Mouse (Mus musculus): ENCODE data around the gene Rrp7a. TPM values are rescaled to one million over a fixed set of nuclear protein-coding genes. Genes with fewer than 3 reads are reported as not detected.

The Rrp7a gene
- polyA plus RNA-seq, 1 experiment from 2014 or later = 66.2 TPM

- Histone ChIP-seq H3K4me3 (ENCODE audit: low read length) (no peak overlapping the region), H3K9me3 (ENCODE audit: control insufficient read depth, low read length) (no peaks in the 10 kb centered on the region), H3K9ac (ENCODE audit: low read length) (no peak overlapping the region; the same call in 1 of the 2 replicates), H3K27me3 (ENCODE audit: control insufficient read depth, insufficient read depth, low read depth, low read length) (no peaks in the 10 kb centered on the region), H3K4me1 (replicated peaks; ENCODE audit: control insufficient read depth, insufficient read depth, low read length) (peaks cover 57% of the 10 kb centered on the region), H3K36me3 (ENCODE audit: control insufficient read depth, insufficient read depth, low read length) (0 out of 2 replicates have a peak, but pooled peaks cover 2% of the 10 kb centered on the region), H3K27ac (ENCODE audit: low read length) (peak overlapping the region; percentile 84), H3K4me2 (ENCODE audit: low read depth, low read length) (no peak overlapping the region)
- ATAC-seq (ENCODE audit: low read depth) = no peak
- 54% methylated on average over 3 of the region's 3 CpGs for WGBS
Observed at GRCm38 (mm10) chr15:83166642-83167041, 44.0 kb upstream of the Rrp7a start.

- Histone ChIP-seq H3K27ac (ENCODE audit: low read length) (peak overlapping the region; percentile 66), H3K9me3 (ENCODE audit: control insufficient read depth, low read length) (no peaks in the 10 kb centered on the region), H3K4me2 (ENCODE audit: low read depth, low read length) (no peak overlapping the region), H3K4me1 (replicated peaks; ENCODE audit: control insufficient read depth, insufficient read depth, low read length) (peaks cover 48% of the 10 kb centered on the region), H3K4me3 (ENCODE audit: low read length) (no peak overlapping the region), H3K9ac (ENCODE audit: low read length) (no peak overlapping the region), H3K27me3 (ENCODE audit: control insufficient read depth, insufficient read depth, low read depth, low read length) (no peaks in the 10 kb centered on the region), H3K36me3 (ENCODE audit: control insufficient read depth, insufficient read depth, low read length) (0 out of 2 replicates have a peak, but pooled peaks cover 2% of the 10 kb centered on the region)
- no peak for ATAC-seq (ENCODE audit: low read depth)
- 68% methylated on average over 13 of the region's 13 CpGs for WGBS
Observed at GRCm38 (mm10) chr15:83165526-83166315, 43.1 kb upstream of the Rrp7a start.

- Histone ChIP-seq H3K27ac (ENCODE audit: low read length) (peak overlapping the region; percentile 66), H3K4me3 (ENCODE audit: low read length) (no peak overlapping the region), H3K27me3 (ENCODE audit: control insufficient read depth, insufficient read depth, low read depth, low read length) (no peaks in the 10 kb centered on the region), H3K4me2 (ENCODE audit: low read depth, low read length) (no peak overlapping the region), H3K9ac (ENCODE audit: low read length) (no peak overlapping the region), H3K9me3 (ENCODE audit: control insufficient read depth, low read length) (no peaks in the 10 kb centered on the region), H3K4me1 (replicated peaks; ENCODE audit: control insufficient read depth, insufficient read depth, low read length) (peaks cover 41% of the 10 kb centered on the region), H3K36me3 (ENCODE audit: control insufficient read depth, insufficient read depth, low read length) (peaks cover 8% of the 10 kb centered on the region)
- 35% methylated on average over 5 of the region's 5 CpGs for WGBS
- peak; percentile 78 for ATAC-seq (ENCODE audit: low read depth)
Observed at GRCm38 (mm10) chr15:83164971-83165471, 42.4 kb upstream of the Rrp7a start.

- no peaks in the 10 kb centered on the region for H3K9me3 ChIP-seq (ENCODE audit: control insufficient read depth, low read length)
- no peak overlapping the region for H3K9ac ChIP-seq (ENCODE audit: low read length)
- no peak for ATAC-seq (ENCODE audit: low read depth)
- no peak overlapping the region for H3K27ac ChIP-seq (ENCODE audit: low read length)
- 82% methylated on average over 11 of the region's 11 CpGs for WGBS
- no peak overlapping the region for H3K4me3 ChIP-seq (ENCODE audit: low read length)
- no peak overlapping the region for H3K4me2 ChIP-seq (ENCODE audit: low read depth, low read length)
- no peaks in the 10 kb centered on the region for H3K27me3 ChIP-seq (ENCODE audit: control insufficient read depth, insufficient read depth, low read depth, low read length)
- peaks cover 27% of the 10 kb centered on the region for H3K4me1 ChIP-seq (replicated peaks; ENCODE audit: control insufficient read depth, insufficient read depth, low read length)
- H3K36me3 ChIP-seq (ENCODE audit: control insufficient read depth, insufficient read depth, low read length) = peaks cover 19% of the 10 kb centered on the region
Observed at GRCm38 (mm10) chr15:83162818-83163485, 40.4 kb upstream of the Rrp7a start.

GRCm38 (mm10) chr15:83162001-83162400, 39.4 kb upstream of the Rrp7a start:
- H3K36me3 ChIP-seq (ENCODE audit: control insufficient read depth, insufficient read depth, low read length) = peaks cover 24% of the 10 kb centered on the region

GRCm38 (mm10) chr15:83161062-83161748, 38.6 kb upstream of the Rrp7a start:
- Histone ChIP-seq H3K4me3 (ENCODE audit: low read length) (no peak overlapping the region), H3K9ac (ENCODE audit: low read length) (no peak overlapping the region)

More at GRCm38 (mm10) chr15:83162001-83162400, 39.4 kb upstream of the Rrp7a start:
- 91% methylated on average over 4 of the region's 4 CpGs for WGBS
- no peak overlapping the region for H3K4me2 ChIP-seq (ENCODE audit: low read depth, low read length)
- no peaks in the 10 kb centered on the region for H3K27me3 ChIP-seq (ENCODE audit: control insufficient read depth, insufficient read depth, low read depth, low read length)
- H3K27ac ChIP-seq (ENCODE audit: low read length) = no peak overlapping the region
- peaks cover 21% of the 10 kb centered on the region for H3K4me1 ChIP-seq (replicated peaks; ENCODE audit: control insufficient read depth, insufficient read depth, low read length)
- no peak overlapping the region for H3K9ac ChIP-seq (ENCODE audit: low read length)
- H3K9me3 ChIP-seq (ENCODE audit: control insufficient read depth, low read length) = no peaks in the 10 kb centered on the region
- no peak overlapping the region for H3K4me3 ChIP-seq (ENCODE audit: low read length)
- no peak for ATAC-seq (ENCODE audit: low read depth)

GRCm38 (mm10) chr15:83160561-83160960, 38.0 kb upstream of the Rrp7a start:
- Histone ChIP-seq H3K9me3 (ENCODE audit: control insufficient read depth, low read length) (no peaks in the 10 kb centered on the region), H3K27ac (ENCODE audit: low read length) (no peak overlapping the region), H3K4me2 (ENCODE audit: low read depth, low read length) (no peak overlapping the region), H3K4me1 (replicated peaks; ENCODE audit: control insufficient read depth, insufficient read depth, low read length) (peaks cover 7% of the 10 kb centered on the region), H3K4me3 (ENCODE audit: low read length) (no peak overlapping the region), H3K36me3 (ENCODE audit: control insufficient read depth, insufficient read depth, low read length) (peaks cover 26% of the 10 kb centered on the region), H3K27me3 (ENCODE audit: control insufficient read depth, insufficient read depth, low read depth, low read length) (no peaks in the 10 kb centered on the region), H3K9ac (ENCODE audit: low read length) (no peak overlapping the region)
- no peak for ATAC-seq (ENCODE audit: low read depth)
- WGBS = 93% methylated on average over 4 of the region's 4 CpGs

More at GRCm38 (mm10) chr15:83161062-83161748, 38.6 kb upstream of the Rrp7a start:
- Histone ChIP-seq H3K9me3 (ENCODE audit: control insufficient read depth, low read length) (no peaks in the 10 kb centered on the region), H3K36me3 (ENCODE audit: control insufficient read depth, insufficient read depth, low read length) (peaks cover 24% of the 10 kb centered on the region), H3K4me1 (replicated peaks; ENCODE audit: control insufficient read depth, insufficient read depth, low read length) (peaks cover 13% of the 10 kb centered on the region), H3K4me2 (ENCODE audit: low read depth, low read length) (no peak overlapping the region), H3K27ac (ENCODE audit: low read length) (no peak overlapping the region), H3K27me3 (ENCODE audit: control insufficient read depth, insufficient read depth, low read depth, low read length) (no peaks in the 10 kb centered on the region)
- no peak for ATAC-seq (ENCODE audit: low read depth)
- WGBS = 70% methylated on average over 10 of the region's 10 CpGs

GRCm38 (mm10) chr15:83159823-83160222, 37.2 kb upstream of the Rrp7a start:
- no peak for ATAC-seq (ENCODE audit: low read depth)
- Histone ChIP-seq H3K4me3 (ENCODE audit: low read length) (no peak overlapping the region), H3K27ac (ENCODE audit: low read length) (no peak overlapping the region), H3K4me2 (ENCODE audit: low read depth, low read length) (no peak overlapping the region), H3K9ac (ENCODE audit: low read length) (no peak overlapping the region), H3K4me1 (replicated peaks; ENCODE audit: control insufficient read depth, insufficient read depth, low read length) (peaks cover 2% of the 10 kb centered on the region), H3K36me3 (ENCODE audit: control insufficient read depth, insufficient read depth, low read length) (peaks cover 26% of the 10 kb centered on the region), H3K9me3 (ENCODE audit: control insufficient read depth, low read length) (no peaks in the 10 kb centered on the region), H3K27me3 (ENCODE audit: control insufficient read depth, insufficient read depth, low read depth, low read length) (no peaks in the 10 kb centered on the region)
- WGBS = 94% methylated on average over 9 of the region's 9 CpGs
